8 mouse cellular contexts compared by ENCODE assay signal in the genomic region with DNA sequence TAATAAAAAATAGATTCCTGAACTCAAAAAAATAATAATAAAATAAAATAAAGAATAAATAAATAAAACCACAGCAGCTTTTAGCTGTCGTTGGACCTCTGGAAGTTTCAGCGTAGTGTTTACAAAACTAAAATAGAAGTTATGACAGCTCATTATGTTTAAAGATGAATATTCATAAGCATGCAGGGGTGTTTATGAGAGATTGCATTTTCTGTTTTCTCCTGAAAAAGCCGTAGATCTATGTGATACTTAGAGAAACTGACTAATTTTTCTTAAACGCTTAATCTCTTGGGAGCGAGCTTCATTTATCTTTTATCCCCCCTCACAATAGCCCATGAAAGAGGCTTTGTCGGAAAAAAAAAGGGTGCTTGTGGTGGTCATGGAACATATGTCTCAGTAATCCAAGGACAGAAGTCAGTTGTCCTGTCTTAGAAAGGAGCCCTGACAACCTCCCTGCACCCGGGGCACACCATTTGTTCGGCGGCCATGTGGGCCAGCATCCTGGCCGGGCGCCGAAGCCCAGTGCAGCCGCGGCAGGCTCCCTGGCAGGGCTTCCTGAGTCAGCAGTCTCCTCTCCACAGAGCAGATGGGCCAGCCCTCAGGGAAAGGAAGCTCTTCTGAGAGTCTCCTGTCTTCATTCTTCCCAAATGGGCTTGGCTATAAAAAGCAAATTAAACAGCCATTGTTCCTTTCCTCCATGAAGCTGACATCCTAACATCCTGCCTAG.
A peak's percentile ranks its signal among the peaks of the same experiment; 100 is the strongest.
DNase-seq lines count a peak whose midpoint lies in the region; ATAC-seq and TF ChIP-seq lines count a peak whose summit lies in the region.

No protein-coding gene starts in this region.

- peak overlapping the region; percentile 37 for H3K9ac ChIP-seq in forebrain, embryonic 11.5 days (ENCODE audit: low read length)
- no peak overlapping the region for H3K9ac ChIP-seq in stomach, embryonic 15.5 days

- H3K4me2 ChIP-seq in forebrain, embryonic 11.5 days (ENCODE audit: low read depth, low read length, severe bottlenecking) = peak overlapping the region; percentile 28; the same call in 1 of the 2 replicates
- H3K4me2 ChIP-seq in stomach, embryonic 15.5 days = peak overlapping the region; percentile 22; the same call in 1 of the 2 replicates

- no peaks in the 10 kb centered on the region for H3K36me3 ChIP-seq in testis, adult 2 months (ENCODE audit: control insufficient read depth, insufficient read depth, low read length)
- H3K36me3 ChIP-seq in forebrain, embryonic 11.5 days (ENCODE audit: control insufficient read depth, insufficient read depth, low read length) = no peaks in the 10 kb centered on the region
- no peaks in the 10 kb centered on the region for H3K36me3 ChIP-seq in stomach, embryonic 15.5 days

- H3K27ac ChIP-seq in testis, adult 2 months (ENCODE audit: control insufficient read depth, insufficient read depth, low read depth, low read length) = no peak overlapping the region
- peak overlapping the region; percentile 43 for H3K27ac ChIP-seq in forebrain, embryonic 11.5 days (ENCODE audit: low read depth, low read length)
- H3K27ac ChIP-seq in stomach, embryonic 15.5 days = peak overlapping the region; percentile 49

- peak overlapping the region; percentile 20 for H3K4me3 ChIP-seq in testis, adult 2 months (ENCODE audit: control insufficient read depth, low read depth, low read length)
- no peak overlapping the region for H3K4me3 ChIP-seq in forebrain, embryonic 11.5 days (ENCODE audit: low read depth, low read length)
- H3K4me3 ChIP-seq in stomach, embryonic 15.5 days (replicated peaks) = no peak overlapping the region

- DNase-seq in testis, postnatal 14 days (ENCODE audit: low spot score) = no peak
- DNase-seq in forebrain, embryonic 11.5 days (ENCODE audit: low spot score) = peak; percentile 67
- DNase-seq in heart, postnatal 4 days = peak; percentile 49
- DNase-seq in layer of hippocampus, adult 18-20 months (ENCODE audit: low spot score in 2 of 2) = peak; percentile 62 to 75
- DNase-seq in lung, postnatal 4 days = peak; percentile 68 to 84
- no peak for DNase-seq in thymus, postnatal 25 days

- no peaks in the 10 kb centered on the region for H3K27me3 ChIP-seq in testis, adult 2 months (ENCODE audit: control insufficient read depth, insufficient read depth, low read length)
- no peaks in the 10 kb centered on the region for H3K27me3 ChIP-seq in forebrain, embryonic 11.5 days (ENCODE audit: control insufficient read depth, insufficient read depth, low read length)
- no peaks in the 10 kb centered on the region for H3K27me3 ChIP-seq in stomach, embryonic 15.5 days (replicated peaks)

- peaks cover 4% of the 10 kb centered on the region for H3K4me1 ChIP-seq in testis, adult 2 months (ENCODE audit: control insufficient read depth, insufficient read depth, low read length)
- H3K4me1 ChIP-seq in forebrain, embryonic 11.5 days (replicated peaks; ENCODE audit: control insufficient read depth, insufficient read depth, low read length) = peaks cover 5% of the 10 kb centered on the region; the same call in 1 of the 2 replicates
- H3K4me1 ChIP-seq in stomach, embryonic 15.5 days = 0 out of 2 replicates have a peak, but pooled peaks cover 3% of the 10 kb centered on the region

- no peak for TF ChIP-seq CTCF in testis, adult 2 months (IDR thresholded peaks at IDR 0.05; ENCODE audit: control insufficient read depth, insufficient read depth, insufficient replicate concordance, low read depth, low read length)

- no peak for TF ChIP-seq POLR2A in testis, adult 2 months (IDR thresholded peaks at IDR 0.05; ENCODE audit: control insufficient read depth, low read depth, low read length)

- 23% methylated on average over 14 of the region's 14 CpGs for WGBS in forebrain, embryonic 11.5 days
- 34% methylated on average over 14 of the region's 14 CpGs for WGBS in stomach, embryonic 15.5 days

- ATAC-seq in forebrain, embryonic 11.5 days (replicated peaks; ENCODE audit: low FRiP score) = peak; percentile 72
- peak; percentile 31; the same call in 1 of the 2 replicates for ATAC-seq in stomach, embryonic 15.5 days (ENCODE audit: insufficient read depth, low FRiP score, low read depth)

- no peaks in the 10 kb centered on the region for H3K9me3 ChIP-seq in forebrain, embryonic 11.5 days (ENCODE audit: control insufficient read depth, low read length)
- H3K9me3 ChIP-seq in stomach, embryonic 15.5 days = no peaks in the 10 kb centered on the region

Comparison
In these comparisons a context has a peak if more than half of its experiments do, and no peak if none do; other contexts are left out.
1. DNase-seq: peak in forebrain, embryonic 11.5 days (single experiment), heart, postnatal 4 days (single experiment), layer of hippocampus, adult 18-20 months (2 of 2) and lung, postnatal 4 days (2 of 2); none in testis, postnatal 14 days (single experiment) and thymus, postnatal 25 days (single experiment).